Mouse (Mus musculus) urinary bladder, adult 18-20 months (tissue): ENCODE measurements around the gene Rpl5.

Experiments
- DNase-seq, 2 experiments: peaks; one replicate each; pipeline ENCODE4 v3.0.0; 2022; ENCODE audit warnings: low spot score in 2 of 2, mixed read lengths in 2 of 2

Rpl5 gene

DNA sequence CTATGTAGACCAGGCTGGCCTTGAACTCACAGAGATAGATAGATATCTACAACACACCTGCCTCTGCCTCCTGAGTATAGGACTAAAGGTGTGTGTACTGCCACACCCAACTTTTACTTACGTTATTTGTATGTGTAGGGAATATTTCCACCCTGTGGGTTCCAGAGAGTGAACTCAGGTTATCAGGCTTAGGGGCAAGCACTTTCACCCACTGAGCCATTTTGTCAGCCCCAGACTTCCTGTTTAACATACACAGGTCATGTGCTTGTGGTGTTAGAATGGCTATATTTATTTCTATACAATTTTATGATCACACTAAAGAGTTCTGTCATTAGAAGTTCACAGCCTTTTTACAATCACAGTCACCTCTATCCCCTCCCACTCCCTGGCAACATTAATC is 42.6 kb downstream of the Rpl5 start:
- no peak for DNase-seq

DNA sequence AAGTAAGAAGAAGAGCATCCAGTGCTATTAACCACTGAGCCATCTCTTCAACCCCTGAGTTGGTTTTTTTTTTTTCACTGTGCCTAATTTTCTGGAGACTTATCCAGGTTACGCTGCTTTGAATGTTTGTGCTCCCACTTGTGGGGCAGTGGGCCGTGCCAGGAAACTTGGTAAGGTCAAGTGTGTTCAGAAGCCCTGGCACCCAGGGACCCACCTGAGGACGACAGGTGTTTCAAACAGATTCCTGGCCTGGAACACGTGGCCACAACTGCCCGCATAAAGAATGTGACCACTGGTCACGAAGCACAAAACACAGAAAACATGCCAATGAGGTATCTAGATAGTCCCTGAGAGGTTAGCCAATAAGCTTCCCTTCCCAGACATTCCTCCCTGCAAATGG is 43.2 kb downstream of the Rpl5 start:
- DNase-seq, result no peak

DNA sequence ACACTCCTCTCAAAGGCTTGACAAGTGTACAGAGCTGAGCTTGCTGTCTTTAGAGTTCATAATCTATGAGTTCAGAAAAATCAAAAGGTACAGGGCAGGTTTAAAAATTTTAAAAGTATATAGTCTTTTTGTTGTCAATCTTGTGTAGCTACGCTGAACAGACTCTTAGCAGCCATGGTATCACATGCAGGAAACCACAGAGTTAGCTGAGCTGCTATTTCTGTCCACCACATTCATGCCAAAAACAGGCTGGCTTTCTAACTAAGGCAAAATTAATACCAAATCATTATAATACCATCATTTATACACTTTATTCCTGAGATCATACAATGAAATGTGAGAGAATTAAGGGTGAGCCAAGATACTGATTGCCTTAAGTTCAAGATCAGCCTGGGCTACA is 46.2 kb downstream of the Rpl5 start:
- DNase-seq, result no peak

DNA sequence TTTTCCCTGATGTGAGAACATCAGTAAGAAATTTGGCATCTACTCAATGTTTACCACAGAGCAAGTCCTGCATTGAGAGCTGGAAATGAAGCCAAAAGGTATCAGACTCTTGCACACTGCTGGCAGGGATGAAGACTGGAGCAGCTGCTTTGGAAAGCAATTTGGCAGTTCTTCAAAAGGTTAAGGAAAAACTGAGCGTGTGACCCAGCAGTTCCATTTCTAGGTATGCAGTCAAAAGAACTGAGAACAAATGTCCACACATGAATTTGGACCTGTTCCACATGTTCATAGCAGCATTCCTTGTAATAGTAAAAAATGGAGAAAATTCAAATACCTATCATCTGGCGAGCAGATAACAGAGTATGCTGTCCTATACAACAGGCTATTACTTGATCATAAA is 47.2 kb downstream of the Rpl5 start:
- no peak for DNase-seq

DNA sequence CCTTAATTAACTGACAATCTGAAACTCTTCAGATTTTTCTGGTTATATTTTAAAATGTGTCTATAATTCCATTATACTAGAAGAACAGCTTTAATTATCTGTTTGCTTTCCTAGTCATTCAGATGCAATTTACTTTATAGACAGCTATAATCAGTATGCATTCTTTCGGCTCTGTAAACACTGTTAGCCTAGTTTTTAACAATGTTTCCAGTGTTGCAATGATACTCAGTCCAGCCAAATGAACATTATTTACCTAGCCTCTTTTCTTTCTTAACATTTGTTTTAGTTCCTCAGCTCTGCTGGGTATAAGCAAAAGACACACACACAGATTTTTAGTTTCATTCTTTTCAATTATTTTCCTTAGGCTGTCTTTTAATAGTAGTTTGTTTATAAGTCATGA is 48.6 kb downstream of the Rpl5 start:
- no peak for DNase-seq

DNA sequence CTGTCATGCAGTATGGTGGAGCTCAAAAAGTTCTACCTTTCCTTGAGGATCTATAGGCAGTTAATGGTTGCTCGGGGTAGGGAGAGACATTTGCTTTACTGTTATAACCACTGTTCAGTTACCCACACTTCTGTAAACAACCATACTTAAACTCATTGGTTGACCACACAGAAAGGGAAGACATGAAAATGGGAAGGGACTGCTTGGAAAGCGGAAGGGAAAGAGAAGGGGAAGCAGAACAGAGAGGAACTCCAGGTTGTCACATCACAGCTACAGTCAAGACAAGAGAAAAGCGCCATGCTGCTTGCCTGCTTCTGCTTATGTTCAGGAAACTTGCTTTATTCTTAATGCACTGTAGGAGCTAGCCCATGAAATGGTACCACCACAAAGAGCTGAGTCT is 49.3 kb downstream of the Rpl5 start:
- DNase-seq, result no peak

DNA sequence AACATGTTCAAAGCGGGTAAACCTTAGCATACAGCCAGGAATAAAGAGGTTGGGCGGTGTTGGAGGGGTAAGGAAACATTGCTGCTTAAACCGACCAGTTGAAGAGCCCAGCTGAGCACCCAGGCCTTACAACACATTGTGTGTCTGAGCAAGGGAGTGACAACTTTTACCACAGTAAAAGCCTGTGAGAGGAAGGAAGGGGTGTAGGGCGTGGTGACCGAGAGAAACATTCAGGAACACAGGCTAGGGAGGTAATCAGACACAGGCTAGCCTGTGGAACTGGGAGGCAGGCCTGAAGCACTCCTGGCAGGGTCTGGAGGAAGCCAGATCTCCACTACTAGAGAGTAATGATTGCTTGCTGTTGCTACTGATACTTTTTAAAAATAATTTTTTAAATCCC is 50.3 kb downstream of the Rpl5 start:
- no peak for DNase-seq
